Mouse (Mus musculus) CH12F3 (cell line): ENCODE data around the gene Mrps35.

ENCODE experiments used
- in situ Hi-C: fragments of 300-500 bp; cut with MboI; formaldehyde crosslinking; loops from 2 replicates; pipeline ENCODE4 v1.14.3; 2020; ENCODE audit warnings: low sequenced_read_pairs

Gene Mrps35

DNA sequence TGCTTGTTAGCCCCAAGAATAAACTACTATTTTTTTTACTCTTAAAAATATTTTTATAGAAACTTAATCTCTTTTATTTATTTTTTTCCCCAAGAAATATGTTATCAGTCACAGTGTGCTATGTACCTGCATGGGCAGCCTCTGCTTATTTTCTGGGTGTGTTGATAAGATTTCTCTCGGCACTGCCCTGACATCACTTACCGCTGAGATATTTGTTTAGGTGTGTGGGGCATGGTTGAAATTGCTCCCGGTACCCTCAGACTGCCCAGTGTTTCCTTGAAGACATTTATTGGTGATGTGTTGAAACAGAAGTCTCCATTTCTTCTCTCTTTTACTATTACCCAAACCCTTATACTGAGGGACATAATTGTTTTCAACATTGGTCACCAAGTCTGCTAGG lies 17.8 kb upstream of the Mrps35 start:
- in situ Hi-C loops = loop anchor here (25.0 kb wide), 1 partner anchor 463 kb away; the partner anchor contains the start of gene Ccdc91

DNA sequence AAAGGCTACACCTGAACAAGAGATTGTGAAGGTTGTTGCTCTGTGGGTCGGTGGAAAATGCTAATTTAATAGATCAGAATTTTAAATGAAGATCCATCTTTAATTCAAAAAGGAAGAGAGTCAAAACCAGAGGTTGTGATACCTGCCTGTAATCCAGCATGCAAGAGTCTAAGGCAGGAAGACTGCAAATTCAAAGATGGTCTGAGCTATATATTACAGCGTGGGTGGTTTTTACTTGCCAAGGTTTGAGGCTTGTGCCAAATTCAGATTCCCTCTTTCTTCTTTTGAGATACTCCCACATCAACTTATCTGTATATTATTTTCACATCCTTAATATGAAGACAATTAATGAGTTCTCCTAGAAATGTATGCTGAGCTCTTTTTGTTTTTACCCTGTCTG lies 14.2 kb upstream of the Mrps35 start:
- in situ Hi-C loops = no loop called here

DNA sequence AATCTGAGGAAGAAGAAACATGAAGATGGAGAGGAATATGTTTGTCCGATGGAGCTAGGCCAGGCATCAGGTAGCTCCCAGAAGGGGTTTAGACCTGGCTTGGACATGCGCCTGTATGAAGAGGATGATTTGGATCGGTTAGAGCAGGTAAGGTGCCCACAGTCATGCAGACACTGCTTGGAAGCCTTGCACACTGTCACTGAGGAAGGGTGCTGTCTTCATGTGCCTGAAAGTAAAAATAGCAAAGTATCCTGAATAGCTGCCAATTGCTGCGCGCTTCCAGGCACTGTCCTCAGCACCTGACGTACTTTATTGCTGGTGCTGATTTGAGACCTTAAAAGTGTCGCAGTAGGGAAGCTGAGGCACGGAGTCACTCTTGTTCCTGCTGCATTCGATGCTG lies 13.0 kb upstream of the Mrps35 start:
- in situ Hi-C loops = no loop called here

DNA sequence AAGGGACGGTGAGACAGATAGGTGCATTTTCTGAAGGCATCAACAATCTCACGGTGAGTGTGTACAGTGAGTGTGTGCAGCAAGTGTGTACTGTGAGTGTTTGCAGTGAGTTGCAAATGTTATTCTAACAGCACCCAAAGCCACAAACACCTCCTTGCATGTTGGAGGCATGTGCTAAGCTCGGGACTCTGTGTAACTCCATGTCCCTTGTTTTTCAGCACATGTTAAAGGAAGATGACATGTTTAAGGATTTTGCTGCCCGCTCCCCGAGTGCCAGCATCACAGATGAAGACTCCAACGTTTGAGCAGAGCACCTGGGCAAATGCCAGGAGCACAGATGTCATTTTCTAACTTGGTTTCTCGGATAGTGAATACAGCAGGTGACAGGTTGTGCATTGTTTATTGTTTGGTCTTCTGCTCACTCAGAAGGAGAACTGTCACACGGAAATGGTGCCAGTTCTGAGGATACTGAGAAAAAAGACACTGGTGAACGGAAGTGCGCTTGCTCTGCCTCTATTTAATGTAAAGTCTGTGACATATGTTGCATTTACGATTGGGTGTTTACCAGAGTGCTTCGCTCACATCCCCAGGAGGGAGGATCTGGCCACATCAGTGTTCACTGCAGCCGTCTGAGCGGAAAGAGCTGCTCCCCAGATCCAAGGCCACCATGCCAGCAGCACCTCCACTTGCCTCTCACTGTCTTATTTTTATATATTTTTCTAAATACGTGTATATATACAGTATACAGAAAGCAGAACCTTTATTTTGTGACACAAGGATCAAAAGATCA lies 12.3 kb upstream of the Mrps35 start:
- in situ Hi-C loops = no loop called here

DNA sequence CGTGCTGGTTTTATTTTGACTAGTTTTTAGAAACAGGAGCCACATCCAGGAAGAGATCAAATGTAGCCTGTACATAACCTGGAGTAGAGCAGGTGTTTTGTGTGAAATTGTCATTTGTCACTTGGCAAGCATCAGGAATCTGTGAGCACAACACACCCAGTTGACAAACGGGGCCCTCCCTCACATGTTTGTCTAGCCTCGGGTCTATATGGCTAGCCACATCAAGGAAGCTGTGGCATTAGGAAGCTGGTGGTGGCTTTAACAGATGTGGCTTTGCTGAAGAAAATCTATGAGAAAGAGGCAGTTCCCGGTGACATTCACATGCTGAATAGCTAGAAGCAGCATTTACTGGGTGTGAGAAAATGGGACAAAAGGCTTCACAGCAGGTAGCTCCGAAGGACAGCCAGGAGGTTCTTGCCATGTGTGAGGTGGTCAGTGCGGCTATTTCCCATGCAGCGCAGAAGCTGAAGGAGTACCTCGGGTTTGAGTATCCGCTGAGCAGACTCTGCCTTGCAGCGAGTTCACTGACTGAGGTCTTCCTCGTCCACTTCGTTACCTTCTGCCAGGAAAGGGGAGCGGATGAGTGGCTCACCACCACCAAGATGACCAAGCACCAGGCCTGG lies 10.2 kb upstream of the Mrps35 start, which contains the start of gene Rep15:
Rep15 (plus strand) TSS at position 282 of the 623 bp plus-strand sequence.
- in situ Hi-C loops = no loop called here

DNA sequence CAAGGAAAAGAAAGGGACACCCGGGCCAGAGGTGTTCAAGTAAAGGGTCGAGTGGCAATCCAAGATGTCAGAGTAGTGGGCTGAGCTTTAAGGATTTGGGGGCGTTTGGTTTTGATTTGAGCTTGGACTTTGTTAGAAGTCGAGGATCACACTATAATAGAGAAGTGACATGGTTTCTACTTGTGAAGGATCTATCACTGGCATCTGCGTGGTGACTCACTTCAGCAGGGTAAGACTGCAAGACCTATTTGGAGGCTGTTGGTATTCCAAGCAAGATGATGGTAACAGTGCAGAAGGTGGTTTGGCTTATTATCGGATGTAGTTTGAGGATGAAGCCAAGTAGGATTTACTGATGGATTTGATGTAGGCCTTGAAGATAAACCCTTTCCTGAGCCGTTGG lies 1.1 kb downstream of the Mrps35 start:
- in situ Hi-C loops = no loop called here

DNA sequence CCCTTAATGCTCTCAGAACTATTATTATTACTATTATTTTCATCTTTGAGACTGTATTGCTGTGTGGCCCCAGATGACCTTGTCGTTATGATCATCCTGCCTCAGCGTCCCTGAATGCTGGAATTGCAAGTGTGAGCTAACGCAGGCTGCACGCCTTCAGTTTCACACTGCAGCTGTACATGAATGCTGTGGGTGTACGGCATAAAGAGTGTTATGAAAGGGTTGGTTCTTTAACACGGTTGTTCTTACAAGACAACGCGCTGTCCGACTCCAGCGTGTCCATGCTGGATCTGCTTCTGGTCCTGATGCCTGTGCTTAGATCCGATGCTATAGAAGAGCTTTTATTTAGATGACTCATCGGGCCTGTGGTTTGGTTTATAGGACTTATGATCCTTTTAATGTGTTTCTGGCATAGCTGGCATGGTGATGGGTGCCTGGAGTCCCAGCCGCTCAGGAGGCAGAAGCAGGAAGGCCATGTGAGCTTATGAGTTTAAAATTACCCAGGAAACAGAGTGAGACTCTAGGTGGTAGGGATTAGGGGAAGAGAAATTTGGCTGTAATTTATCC lies 6.8 kb downstream of the Mrps35 start:
- in situ Hi-C loops = no loop called here

DNA sequence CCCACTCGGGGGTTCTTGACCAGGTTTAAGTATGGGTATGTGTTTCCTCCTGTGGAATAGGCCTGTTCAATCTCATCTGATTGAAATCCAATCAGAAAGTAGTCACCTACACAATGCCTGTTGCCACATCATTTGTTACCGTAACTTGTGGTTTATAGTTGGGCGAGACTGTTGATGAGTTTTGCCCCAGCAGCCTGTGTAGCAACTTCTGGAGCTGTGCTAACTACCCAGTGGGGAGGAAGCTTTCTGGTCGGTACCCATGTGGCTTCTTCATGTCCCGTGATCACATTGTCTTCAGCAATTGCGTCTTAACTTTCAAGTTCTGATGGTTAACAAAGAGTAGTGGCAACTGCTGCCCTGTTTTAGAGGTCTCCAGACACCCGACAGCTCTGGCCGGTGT lies 9.1 kb downstream of the Mrps35 start:
- in situ Hi-C loops = no loop called here

DNA sequence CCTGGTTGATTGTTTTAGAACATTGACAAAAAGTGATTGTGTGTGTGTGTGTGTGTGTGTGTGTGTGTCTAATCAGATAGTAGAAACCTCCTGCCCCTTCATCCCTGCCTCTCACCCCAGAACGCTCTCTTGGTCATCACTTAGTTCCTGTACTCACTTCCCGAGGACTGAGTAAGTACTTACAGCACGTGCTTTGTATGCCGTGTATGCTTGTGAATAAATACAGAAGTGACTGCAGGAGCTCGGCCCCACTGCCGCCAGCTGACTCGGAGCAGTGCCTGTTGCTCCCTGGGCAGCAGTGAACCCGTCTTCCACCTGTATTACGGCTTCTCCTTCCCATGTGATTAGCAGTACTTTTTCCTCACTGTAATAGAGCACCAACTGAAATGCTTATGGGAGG lies 9.9 kb downstream of the Mrps35 start:
- in situ Hi-C loops = no loop called here

DNA sequence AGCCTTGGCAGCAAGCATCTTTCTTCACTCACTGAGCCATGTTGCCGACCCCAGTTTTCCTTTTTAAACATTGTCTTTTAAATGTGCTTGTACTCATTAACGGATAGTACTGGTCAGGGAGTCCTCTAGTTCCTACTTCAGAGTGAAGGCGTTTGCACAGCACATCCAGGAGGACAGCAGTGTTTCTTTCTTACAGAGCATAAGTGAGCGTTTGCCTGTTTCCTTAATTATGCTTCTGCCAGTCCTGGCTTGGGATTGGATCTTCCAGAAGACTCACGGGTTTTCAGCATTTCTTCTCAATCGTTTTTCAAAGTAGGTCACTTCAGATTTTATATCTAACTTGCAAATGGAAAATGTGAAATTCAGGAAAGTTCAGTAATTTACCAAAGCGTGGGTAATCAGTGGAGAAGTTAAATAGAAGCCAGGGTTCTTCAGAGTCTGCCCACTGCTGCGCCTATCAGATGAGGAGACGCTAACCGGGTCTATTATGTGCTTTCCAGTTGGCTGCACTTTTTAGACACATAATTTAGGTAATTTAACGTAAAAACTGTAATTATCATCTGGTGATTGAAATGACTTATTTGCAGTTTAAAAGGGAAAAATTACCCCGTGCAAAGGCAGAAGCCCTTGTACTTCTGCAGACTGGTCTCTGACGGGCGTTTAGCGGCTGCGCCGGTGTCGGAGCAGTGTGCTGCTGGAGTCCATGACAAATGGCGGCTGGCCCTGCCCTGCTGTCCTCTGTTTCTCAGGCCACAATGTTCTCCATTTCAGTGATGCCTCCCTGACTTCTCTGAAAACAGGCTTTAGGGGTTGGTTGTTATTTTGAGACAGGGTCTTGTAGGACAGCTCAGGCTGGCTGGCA lies 11.5 kb downstream of the Mrps35 start:
- in situ Hi-C loops = no loop called here

DNA sequence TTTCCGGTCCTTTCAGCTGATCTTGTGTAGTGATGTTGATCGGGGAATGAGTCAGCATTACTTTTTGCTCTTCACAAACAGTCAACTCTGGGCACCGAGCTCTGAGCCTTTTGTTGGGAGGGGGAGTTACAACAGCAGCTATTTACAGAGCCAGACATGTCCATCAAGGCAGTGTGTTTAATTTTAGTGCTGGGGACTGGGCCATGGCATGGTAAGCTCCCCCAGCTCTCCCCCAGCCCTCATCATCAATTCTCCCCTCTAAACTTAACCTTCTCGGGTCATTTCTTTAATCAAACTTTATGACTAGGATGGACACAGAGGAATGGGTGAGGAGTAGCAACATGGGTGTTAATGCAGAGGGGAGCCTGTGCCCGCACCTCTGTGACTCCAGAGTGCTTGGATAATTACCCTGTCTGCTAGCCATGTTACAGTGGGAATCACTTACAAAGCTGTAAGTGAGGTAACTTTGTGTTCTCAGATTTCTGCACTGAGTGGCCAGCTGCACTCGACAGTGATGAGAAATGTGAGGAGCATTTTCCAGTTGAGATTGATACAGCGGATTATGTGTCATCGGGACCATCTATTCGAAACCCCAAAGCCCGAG lies 12.9 kb downstream of the Mrps35 start:
- in situ Hi-C loops = no loop called here

DNA sequence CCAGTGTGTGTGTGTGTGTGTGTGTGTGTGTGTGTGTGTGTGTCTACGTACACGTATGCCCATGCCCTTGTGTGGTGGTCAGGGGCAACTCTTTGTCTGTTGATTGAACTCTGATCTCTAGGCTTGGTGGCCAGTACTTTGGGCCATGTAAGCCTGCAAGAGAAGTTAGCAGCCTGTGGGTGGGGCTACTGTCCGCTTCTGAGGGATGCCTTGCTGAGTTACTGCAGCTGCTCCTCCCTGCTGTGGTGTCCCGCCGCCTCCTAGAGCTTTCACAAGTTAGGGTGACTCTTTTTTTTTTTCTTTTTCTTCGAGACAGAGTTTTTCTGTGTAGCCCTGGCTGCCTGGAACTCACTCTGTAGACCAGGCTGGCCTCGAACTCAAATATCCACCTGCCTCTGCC lies 16.8 kb downstream of the Mrps35 start:
- in situ Hi-C loops = no loop called here

DNA sequence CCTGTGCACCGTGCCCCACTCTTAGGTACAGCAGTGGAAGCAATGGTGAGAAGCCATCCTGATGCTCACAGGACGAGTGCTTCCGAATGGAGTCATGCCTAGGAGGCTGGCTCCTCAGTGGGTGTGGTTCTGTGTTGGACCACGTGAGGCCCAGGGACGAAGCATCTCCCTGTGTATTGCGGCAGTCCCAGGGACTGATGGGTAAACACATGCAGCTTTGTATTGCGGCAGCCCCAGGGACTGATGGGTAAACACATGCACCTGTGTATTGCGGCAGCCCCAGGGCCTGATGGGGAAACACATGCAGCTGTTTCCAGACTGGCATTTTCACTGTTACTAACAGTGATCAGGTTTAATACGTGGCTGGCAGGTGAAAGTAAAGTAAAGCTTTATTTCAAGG lies 19.1 kb downstream of the Mrps35 start:
- in situ Hi-C loops = no loop called here

DNA sequence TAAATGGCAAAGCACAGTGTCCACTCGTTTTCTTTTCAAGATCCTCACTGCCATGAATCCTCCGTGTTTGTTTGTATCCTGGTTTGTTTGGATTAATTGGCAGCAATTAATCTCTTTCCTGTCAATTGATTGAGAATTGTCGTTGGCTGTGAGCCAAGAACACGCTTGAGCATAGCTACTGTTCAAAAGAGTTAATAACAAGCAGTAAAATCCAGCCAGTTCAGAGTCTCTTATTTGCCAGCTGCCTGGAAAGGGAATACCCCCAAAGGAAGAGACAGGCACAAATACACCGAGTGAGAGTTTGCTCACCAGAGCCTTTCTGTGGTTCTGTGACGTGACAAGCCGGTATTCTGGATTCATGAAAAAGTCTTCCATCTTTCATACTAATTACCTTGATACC lies 19.5 kb downstream of the Mrps35 start:
- in situ Hi-C loops = no loop called here

DNA sequence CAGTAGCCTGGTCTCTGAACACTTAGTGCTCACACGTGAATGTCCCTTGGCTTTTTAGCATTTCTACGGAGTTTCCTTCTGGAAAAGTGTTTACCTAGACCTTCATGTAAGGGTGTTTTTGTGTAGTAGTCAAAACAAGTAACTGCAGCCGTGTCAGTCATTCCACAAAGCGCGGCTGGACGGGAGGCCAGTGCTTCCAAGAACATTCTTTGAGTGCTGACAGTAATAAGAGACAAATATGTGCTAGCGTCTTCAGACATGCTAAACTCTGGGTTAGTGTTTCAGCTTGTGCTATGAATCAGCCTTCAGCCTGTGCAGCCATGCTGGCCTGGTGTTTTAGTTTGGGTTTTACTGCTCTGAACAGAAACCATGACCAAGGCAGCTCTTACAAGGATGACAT lies 20.1 kb downstream of the Mrps35 start:
- in situ Hi-C loops = no loop called here

DNA sequence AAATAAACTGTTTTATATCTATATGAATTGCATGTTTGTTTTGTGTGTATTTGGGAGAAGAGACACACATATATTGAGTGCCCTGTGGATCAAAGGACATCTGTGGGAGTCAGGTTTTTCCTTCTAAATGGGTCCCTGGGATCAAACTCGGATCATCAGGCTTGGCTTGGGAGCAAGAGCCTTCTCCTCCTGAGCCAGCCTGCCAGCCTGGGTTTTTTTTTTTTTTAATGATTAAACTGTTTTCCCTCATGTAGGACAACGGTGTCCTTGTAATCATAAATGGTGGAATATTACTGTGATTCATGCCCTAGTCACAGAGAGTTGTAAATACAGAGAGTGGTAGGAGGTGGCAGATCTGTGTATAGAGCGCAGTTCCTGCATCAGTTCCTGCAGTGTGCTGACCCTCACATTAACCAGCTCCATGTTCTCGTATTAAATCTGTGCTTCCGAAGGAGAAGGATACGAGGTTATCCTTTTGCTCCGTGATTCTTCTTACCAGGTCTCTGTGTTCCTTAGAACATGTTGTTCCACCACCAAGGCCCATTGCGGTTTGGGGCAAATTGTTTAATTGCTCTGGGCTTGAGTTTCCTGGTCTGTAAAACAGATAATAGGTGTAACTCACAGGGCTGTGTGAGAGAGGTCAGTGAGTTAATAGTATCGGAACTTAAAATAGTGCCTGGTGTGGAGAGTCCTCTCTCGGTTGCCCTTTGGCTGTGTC lies 21.8 kb downstream of the Mrps35 start:
- in situ Hi-C loops = no loop called here

DNA sequence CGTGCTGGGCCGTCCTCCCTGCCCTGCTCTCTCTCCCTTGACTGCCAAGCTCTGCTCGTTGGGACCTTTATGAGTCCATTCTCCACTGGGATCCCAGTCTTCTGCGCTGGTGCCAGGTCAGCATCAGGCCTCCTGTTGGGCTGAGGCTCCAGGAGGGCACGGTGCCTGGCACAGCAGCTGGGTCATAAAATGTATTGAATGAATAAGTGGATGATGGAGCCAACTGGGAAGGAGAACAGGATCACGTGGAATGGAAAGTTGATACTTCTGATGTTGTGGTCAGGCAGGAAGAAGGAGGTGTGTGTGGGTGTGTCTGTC lies 22.3 kb downstream of the Mrps35 start:
- in situ Hi-C loops = no loop called here

DNA sequence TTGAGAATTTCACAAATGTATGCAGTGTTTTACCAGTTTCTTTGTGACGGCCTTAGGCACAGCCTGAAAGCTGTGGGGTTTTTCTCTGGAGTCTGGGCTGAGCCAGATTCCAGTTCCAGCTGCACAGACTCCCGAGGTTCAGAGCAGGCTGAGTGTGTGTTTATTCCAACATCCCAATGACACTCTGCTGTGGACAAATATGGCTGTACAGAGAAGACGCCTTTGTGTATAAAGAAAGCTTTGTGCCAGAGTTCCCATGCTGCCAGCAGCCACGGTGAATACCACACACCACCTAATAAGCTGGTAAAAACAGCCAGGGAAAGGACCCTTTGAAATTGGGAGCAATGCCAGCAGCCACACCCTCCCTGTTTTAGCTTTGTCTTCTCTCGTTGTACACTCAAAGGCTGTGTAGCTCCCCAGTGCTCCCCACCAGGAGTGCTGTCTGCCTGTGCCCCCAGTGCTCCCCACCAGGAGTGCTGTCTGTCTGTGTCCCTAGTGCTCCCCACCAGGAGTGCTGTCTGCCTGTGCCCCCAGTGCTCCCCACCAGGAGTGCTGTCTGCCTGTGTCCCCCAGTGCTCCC lies 33.3 kb downstream of the Mrps35 start:
- in situ Hi-C loops = no loop called here

DNA sequence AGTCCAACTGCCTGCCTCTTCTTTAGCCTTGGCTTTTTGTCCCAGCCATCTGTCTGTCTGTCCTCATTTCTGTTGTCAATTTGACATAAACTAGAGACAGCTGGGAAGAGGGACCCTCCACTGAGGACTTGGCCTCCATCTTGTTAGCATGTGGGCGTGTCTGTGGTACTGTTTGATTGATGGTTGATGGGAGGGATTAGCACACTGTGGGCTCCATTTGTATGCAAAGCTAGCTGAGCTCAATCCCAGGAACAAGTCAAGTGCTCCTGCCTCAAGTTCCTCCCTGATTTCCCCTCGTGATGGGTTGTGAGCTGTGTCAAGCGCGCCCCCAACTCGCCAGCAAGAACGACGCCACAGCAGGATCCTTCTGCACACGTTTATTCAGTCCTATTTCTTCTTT lies 34.3 kb downstream of the Mrps35 start:
- in situ Hi-C loops = no loop called here

DNA sequence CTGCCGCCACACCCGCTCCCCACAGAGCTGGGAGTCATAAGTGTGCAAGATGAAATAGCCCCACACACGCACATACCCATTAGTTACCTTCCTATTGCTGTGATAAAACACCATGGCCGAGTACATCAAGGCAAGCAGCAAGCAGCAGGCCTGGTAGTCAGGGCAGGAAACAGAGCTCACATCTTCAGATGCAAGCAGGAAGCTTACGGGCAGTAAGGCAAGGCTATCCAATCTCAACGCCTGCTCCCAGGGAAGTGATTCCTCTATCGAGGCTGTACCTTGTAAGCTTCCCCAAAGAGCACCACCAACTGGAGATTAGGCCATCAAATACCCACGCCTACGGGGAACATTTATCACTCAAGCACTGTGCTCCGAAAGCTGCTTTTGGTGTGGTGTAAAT lies 37.4 kb downstream of the Mrps35 start:
- in situ Hi-C loops = no loop called here
